Mouse (Mus musculus): ENCODE measurements around the gene Nupl1.

Nupl1 gene

GRCm38 (mm10) chr14:60251281-60252003 is at the start of gene Nupl1, which contains the start of gene Gm49336:
Gene Nupl1, minus strand, starts transcription at chr14:60251431.
Gene Gm49336, minus strand, starts transcription at chr14:60251507.
- DNase-seq (ENCODE audit: low read depth in 1 of 2, low spot score in 2 of 2) = peak; percentile 94 to 96

- DNase-seq (ENCODE audit: low read depth in 1 of 2, low spot score in 2 of 2) = no peak
Measured at GRCm38 (mm10) chr14:60301024-60301423, 49.8 kb upstream of the Nupl1 start.

- no peak for DNase-seq (ENCODE audit: low read depth in 1 of 2, low spot score in 2 of 2)
Measured at GRCm38 (mm10) chr14:60300224-60300991, 49.2 kb upstream of the Nupl1 start.

- no peak for DNase-seq (ENCODE audit: low read depth in 1 of 2, low spot score in 2 of 2)
Measured at GRCm38 (mm10) chr14:60295531-60295930, 44.3 kb upstream of the Nupl1 start.

- DNase-seq (ENCODE audit: low read depth in 1 of 2, low spot score in 2 of 2) = no peak
Measured at GRCm38 (mm10) chr14:60290363-60290762, 39.1 kb upstream of the Nupl1 start.

- no peak for DNase-seq (ENCODE audit: low read depth in 1 of 2, low spot score in 2 of 2)
Measured at GRCm38 (mm10) chr14:60286194-60286863, 35.1 kb upstream of the Nupl1 start.

- DNase-seq (ENCODE audit: low read depth in 1 of 2, low spot score in 2 of 2) = no peak
Measured at GRCm38 (mm10) chr14:60275301-60276276, 24.4 kb upstream of the Nupl1 start.

GRCm38 (mm10) chr14:60273346-60273745 is 22.1 kb upstream of the Nupl1 start:
- peak in 1 of 2 experiments; percentile 4 for DNase-seq (ENCODE audit: low read depth in 1 of 2, low spot score in 2 of 2)

- DNase-seq (ENCODE audit: low read depth in 1 of 2, low spot score in 2 of 2) = peak; percentile 11 to 45
Measured at GRCm38 (mm10) chr14:60269333-60269732, 18.1 kb upstream of the Nupl1 start.

- peak; percentile 87 to 88 for DNase-seq (ENCODE audit: low read depth in 1 of 2, low spot score in 2 of 2)
Measured at GRCm38 (mm10) chr14:60264990-60265876, 14.0 kb upstream of the Nupl1 start, which contains the start of gene Mtmr6. Gene Mtmr6, plus strand, starts transcription at chr14:60265228.

- no peak for DNase-seq (ENCODE audit: low read depth in 1 of 2, low spot score in 2 of 2)
Measured at GRCm38 (mm10) chr14:60262316-60262715, 11.1 kb upstream of the Nupl1 start.

GRCm38 (mm10) chr14:60257851-60258250 is 6.6 kb upstream of the Nupl1 start:
- no peak for DNase-seq (ENCODE audit: low read depth in 1 of 2, low spot score in 2 of 2)

GRCm38 (mm10) chr14:60257101-60257500 is 5.9 kb upstream of the Nupl1 start:
- DNase-seq (ENCODE audit: low read depth in 1 of 2, low spot score in 2 of 2) = no peak

GRCm38 (mm10) chr14:60256356-60256755 is 5.1 kb upstream of the Nupl1 start:
- DNase-seq (ENCODE audit: low read depth in 1 of 2, low spot score in 2 of 2) = no peak

- no peak for DNase-seq (ENCODE audit: low read depth in 1 of 2, low spot score in 2 of 2)
Measured at GRCm38 (mm10) chr14:60254774-60255173, 3.5 kb upstream of the Nupl1 start.

GRCm38 (mm10) chr14:60253466-60253865 is 2.2 kb upstream of the Nupl1 start:
- no peak for DNase-seq (ENCODE audit: low read depth in 1 of 2, low spot score in 2 of 2)

- DNase-seq (ENCODE audit: low read depth in 1 of 2, low spot score in 2 of 2) = no peak
Measured at GRCm38 (mm10) chr14:60252004-60253000, 1.1 kb upstream of the Nupl1 start.

- no peak for DNase-seq (ENCODE audit: low read depth in 1 of 2, low spot score in 2 of 2)
Measured at GRCm38 (mm10) chr14:60250879-60251278, 352 bp downstream of the Nupl1 start.

All from monocyte, adult 2 months (primary cell).